Mouse (Mus musculus): ENCODE results near the gene Notch1.

- TF ChIP-seq CTCF (IDR thresholded peaks at IDR 0.05; ENCODE audit: low read depth, low read length) = no peak
- no peak for TF ChIP-seq POLR2A (IDR thresholded peaks at IDR 0.05; ENCODE audit: borderline replicate concordance, low read depth, low read length)
Observed at GRCm38 (mm10) chr2:26478685-26479205, 37.7 kb downstream of the Notch1 start.
